Mouse (Mus musculus) frontal cortex, adult (tissue): ENCODE results near the gene Tmem107.

ENCODE experiments used
- ATAC-seq: cut with Nextera tagmentation; 2 replicates; pipeline ENCODE4 v1.9.2; 2017; ENCODE audit warnings: mild to moderate bottlenecking, moderate library complexity, mixed read lengths; ENCODE audit not compliant: low TSS enrichment

The Tmem107 gene

DNA sequence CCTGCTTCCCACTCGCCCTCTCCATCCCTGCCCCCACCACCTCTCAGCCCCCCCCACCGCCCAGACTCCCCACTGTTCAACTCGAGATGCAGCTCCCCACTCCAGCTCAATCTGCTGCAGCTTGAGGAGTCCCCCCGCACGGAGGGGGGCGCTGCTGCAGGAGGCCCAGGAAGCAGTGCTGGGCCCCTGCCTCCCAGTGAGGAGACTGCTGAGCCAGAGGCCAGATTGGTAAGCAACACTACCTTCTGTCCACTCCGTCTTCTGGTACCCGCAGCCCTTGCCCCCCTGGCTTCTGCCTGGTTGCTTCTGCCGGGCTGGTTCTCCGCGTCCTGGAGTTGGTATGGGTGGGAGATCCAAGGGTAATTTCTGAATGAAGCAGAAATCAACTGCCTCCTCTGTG, 36.2 kb downstream of the Tmem107 start:
- no peak for ATAC-seq

DNA sequence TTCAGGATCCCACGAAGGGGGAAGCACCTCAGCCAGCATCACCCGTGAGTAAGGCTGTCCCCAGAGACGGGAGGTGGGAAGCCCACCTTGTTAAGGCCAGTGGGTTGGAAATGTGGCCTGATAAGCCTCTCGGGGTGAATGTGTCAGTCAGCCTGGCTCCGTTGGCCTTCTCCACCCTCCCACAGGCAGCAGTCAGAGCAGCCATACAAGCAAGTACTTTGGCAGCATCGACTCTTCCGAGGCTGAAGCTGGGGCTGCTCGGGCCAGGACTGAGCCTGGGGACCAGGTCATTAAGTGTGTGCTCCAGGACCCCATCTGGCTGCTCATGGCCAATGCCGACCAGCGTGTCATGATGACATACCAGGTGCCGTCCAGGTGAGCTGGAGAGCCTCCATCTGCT, 37.1 kb downstream of the Tmem107 start:
- no peak for ATAC-seq

DNA sequence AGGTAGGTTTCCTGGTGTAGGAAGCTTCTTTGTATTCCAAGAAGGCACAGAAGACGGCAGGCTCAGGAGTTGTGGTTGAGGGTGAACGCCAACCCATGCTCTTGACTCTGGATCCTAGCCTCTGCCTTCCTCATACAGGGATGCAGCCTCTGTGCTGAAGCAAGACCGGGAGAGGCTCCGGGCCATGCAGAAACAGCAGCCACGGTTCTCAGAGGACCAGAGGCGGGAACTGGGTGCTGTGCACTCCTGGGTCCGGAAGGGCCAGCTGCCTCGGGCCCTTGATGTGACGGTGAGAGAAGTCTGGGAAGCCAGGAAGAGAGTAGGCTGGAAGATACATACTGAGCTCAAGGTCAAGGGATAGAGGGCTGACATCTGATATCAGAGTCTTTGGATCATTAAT, 37.6 kb downstream of the Tmem107 start:
- ATAC-seq: no peak

DNA sequence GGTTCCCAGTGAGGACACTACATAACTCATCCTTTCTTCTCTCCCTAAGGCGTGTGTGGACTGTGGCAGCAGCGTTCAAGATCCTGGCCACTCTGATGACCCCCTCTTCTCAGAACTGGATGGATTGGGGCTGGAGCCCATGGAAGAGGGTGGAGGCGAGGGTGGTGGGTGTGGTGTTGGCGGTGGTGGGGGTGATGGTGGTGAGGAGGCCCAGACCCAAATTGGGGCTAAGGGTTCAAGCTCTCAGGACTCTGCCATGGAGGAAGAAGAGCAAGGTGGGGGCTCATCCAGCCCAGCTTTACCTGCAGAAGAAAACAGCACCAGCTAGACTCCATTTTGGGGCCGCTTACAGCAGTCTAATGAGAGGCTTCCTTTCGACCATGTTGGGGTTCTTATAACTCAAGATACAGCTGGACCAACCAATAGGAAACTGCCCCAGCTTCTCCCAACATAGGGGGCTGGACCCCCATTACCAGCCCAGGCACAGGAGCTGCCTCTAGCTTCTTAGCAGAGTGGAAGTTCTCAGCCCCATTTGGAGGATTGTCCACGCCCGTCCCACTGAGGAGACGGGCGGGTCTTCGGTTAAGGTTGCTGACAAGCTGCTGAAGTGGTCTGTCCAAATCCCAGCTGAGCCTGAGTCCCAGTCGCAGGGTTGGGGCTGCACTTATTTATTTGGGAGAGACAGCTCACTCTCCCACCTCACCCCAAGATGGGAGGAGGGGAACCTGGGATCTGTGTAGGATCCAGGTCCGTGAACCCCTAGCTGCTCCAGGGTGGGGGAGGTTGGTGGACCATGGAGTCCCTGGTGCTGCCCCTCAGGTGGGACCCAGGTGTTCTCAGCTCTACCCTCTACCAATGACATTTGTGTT, 38.7 kb downstream of the Tmem107 start:
- no peak for ATAC-seq

DNA sequence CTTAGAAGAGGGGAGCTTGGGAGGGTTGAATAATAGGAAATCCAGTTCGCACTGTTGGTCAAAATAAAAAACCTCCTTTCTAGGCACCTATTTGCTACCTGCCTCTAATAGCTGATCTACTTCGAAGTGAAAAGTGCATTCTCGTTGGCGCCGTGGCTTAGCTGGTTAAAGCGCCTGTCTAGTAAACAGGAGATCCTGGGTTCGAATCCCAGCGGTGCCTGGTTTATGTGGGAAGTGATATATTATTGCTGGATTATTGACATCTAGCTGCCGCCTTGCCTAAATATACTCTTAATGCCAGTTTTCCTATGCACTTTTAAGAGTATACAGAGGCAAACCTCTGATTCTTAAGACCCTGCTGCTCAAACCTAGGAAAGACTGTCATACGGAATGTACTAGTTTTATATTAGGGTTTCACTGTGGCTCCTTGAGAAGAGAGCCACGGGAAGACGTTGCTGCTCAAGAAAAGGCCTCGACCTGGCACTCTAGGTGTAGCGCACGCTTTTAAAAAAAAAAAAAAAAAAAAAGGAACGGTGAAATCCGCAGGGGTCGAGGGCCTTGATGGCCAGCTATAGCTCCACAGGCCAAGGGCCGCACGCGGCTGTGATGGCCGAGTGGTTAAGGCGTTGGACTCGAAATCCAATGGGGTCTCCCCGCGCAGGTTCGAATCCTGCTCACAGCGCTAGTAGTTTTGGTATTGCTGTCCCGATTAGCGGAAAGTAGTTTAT, 39.9 kb downstream of the Tmem107 start:
- ATAC-seq: 0 out of 2 replicates have a peak, but pooled peaks have one; percentile 4

DNA sequence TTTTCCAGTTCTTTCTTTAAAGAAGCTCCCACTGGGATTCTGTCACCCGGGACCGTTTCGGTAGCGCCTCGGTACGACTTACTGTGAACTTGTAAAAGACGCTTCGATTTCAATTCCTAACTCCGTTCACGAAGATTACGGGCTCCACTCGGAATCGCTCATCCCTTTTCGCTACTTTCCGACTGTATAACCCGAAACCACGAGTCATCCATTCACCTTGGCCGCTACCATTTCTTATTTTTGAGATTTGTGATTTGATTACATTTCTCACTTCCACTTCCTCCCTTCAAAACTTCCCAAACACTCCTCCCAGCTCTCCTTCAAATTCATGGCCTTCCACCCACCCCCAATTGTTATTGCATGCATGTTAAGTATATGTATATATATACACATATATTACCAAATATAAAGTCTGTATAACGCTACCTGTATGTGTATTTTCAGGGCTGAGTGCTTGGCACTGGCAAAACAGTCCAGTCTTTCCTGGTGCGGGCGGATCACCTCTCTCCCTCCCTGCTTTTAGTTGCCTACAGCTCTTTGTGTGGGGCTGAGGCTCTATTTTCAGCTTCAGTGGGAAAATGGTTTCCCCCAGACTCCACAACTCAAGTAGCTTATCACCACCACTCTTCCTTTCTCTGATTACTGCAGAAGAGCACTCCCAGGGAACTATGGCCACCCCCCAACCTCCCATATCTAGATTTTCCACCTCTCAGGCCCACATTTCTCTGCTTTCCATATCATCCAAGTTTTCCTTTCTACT, 40.6 kb downstream of the Tmem107 start:
- no peak; the same call in 1 of the 2 replicates for ATAC-seq

DNA sequence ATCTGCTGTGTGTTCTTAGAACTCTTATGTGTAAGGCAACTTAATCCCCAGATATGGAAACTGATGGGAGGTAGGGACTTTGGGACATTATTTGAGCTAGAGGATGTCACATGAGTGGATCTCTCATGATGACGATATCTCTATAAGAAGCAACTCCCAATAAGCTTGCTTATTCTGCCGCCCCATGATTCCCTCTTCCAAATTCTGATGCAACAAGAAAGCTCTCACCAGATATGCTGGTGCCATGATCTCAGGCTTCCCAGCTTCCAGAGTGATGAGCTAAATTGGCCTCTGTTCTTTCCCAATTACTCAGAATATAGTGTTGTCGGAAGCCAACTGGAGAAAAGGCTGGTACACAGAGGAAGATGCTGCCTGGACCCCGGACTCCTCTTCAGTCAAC, 41.3 kb downstream of the Tmem107 start:
- ATAC-seq: peak; percentile 78

DNA sequence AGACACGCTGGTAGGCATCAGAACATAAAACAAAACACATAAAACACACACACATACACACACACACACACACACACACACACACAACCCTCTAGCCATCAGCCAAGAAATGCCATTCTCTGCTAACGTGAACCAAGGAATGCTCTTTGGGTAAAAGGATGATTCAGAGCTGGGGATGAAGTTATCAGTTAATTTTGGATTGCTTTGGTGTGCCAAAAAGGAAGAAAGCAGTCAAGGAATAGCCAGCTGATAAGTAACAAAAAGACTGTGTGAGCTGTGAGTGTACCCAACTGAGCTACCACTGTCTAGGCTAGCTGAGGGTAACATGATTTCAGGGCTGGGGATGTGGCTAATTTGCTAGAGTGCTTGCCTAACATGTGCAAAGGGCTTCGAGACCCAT, 43.4 kb downstream of the Tmem107 start:
- no peak for ATAC-seq

DNA sequence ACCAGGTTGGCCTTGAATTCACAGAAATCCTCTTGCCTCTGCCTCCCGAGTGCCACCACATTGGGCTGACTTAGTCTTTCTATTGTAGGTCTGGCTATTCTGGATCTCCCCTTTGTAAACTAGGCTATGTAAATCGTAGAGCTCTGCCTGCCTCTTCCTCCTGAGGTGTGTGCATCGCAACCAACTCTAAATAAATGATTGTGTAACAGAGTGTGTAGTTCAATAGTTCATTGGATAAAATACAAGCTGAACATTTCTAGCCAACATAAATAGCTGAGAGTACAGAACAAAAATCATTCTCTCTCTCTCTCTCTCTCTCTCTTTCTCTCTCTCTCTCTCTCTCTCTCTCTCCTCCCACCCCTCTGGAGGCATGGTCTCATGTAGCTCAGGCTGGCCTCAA, 44.0 kb downstream of the Tmem107 start:
- ATAC-seq: no peak

DNA sequence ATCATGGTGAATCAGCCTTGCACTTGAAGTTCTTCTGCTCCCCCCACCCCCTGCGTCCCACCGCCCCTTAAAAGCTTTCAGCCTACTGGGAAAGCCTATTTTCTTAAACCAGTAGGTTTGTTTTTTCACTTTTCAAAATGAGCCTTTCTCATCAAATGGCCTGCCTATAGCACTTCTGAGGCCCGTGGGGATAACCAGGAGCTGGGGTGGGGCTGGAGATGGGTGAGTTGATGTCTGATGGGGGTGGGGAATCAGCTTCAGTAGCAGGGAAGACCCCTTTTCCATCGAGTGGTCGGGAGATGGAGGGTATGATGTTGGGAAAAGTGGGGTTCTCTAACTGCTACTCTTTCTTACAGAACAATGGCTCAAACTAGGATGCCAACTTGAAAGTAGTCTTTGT, 46.2 kb downstream of the Tmem107 start:
- no peak for ATAC-seq

DNA sequence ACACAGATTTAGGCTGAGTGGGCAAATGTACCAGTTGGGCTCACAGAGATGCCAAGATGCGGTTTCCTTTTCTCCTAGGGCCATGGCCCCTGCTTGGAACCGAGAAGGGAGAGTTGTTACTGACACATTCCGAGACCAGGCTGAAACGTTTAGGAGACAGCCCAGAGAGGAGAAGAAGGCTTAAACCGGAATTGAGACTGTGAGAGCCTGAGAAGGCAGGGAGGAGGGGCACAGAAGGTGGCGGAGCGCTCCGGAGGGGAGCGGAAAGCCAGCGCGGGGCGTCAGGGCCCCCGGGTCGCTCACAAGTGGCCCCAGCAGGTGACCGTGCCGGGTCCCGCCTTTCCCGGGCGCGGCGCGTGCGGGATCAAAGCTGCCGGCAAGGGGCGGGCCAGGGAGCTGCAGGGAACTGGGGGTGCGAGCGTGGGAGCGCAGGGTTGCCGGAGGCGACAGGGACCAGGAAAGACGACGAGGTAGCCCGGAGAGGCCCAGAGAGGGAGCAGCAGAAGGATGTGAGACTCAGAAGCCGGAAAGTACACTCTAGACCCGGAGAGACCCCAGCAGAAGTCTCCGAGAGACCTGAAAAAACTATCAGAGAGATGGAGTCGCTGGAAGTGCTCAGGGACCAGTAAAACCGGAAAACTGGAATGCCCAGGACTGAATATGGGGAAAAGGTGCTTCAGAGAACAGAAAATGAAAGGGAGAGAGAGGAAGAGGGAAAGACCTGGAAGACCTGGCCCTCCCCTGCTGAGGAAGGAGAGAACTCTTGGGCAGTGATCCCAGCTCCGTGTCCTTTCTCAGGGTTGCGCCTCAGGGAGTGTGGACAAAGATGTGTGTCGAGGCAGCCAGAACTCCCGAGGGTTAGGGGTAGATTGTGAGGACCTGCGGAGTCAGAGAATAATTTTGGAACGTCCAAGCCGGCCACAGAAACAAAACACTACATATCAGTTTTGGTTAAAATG, 47.4 kb downstream of the Tmem107 start:
- peak; percentile 29 for ATAC-seq

DNA sequence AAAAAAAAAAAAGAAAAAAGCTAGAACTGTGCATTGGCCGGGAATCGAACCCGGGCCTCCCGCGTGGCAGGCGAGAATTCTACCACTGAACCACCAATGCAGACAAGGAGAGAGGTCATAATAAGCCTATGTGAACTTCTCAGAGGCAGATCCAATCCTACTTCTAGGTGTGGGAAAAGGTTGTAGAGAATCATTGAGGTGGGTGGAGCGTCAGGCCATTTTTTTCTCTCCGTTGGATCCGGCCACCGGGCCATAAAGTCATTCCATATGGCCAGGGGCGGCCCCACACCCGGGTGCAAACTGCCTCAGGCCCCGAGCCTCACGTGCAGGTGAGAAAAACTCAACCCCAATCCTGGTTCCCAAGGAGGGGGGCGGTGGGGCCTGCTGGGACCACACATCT, 48.2 kb downstream of the Tmem107 start:
- no peak for ATAC-seq

DNA sequence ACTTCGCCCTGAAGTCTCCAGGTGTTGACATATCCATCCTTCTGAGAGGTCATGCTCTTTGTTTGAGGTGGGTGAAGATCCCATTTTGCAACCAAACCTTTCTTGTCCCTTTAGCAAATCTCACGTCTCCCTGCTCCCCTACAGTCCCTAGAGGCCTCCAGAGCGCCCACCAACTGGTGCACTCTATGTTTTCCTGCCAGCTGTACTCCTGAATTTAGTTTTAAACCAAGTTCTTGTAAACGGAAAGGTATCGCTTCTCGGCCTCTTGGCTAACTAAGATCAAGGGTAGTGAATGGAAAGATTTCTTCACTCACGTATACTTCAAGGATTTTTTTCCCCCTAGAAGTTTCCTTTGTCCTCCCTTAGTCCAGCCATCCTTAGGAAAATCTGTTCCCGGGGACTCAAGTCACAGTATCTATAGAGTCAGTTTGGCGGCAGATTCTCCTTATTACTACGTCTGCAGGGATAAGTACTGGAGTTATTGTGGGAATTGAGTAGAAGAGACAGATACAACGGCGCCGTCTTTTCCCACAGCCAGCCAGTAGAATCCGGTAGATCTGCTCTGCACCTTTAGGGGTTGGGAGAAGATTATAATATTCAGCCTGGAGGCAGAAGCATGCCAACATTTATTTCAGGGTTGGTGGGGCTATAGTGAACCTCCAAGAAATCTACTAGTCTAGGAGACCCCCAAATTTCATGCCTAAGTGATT, 49.0 kb downstream of the Tmem107 start:
- no peak for ATAC-seq

DNA sequence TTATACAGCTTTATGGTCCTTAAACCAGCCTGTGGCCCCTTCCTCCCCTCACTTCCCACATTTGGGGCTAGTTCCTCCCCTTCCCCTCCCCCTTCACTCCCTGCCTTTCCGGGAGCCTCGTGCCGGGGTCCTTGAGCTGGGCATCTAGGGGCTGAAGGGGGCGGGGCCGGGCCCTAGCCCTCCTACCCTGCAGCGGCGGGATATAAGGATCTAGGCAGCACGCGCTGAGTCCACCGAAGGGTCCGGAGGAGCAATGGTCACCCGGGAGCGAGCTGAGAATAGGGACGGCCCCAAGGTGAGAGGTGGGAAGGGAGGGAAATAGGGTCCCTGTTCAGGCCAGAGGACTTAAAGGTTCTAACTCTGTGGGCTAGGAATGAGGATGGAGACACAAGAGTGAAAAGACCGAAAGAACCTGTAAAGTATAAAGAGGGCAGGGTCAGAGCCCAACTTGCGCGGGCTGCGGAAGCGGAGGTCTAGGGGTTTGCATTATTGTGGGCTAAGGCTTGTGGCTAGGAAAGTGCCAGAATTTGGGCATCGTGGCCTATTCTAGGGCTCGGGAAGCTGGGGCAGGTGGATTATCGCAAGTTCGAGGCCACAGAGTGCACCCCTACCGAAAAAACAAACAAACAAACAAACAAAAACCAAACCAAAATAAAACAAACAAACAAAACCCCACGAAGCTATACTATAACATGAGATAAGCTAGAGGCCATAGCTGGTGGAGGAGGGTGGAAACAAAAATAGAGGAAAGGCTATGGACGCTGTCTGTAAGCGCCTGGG, 49.8 kb downstream of the Tmem107 start, which contains the start of gene Hes7:
TSS of gene Hes7 (plus strand) at position 184 of the 780 bp plus-strand sequence.
- no peak for ATAC-seq

DNA sequence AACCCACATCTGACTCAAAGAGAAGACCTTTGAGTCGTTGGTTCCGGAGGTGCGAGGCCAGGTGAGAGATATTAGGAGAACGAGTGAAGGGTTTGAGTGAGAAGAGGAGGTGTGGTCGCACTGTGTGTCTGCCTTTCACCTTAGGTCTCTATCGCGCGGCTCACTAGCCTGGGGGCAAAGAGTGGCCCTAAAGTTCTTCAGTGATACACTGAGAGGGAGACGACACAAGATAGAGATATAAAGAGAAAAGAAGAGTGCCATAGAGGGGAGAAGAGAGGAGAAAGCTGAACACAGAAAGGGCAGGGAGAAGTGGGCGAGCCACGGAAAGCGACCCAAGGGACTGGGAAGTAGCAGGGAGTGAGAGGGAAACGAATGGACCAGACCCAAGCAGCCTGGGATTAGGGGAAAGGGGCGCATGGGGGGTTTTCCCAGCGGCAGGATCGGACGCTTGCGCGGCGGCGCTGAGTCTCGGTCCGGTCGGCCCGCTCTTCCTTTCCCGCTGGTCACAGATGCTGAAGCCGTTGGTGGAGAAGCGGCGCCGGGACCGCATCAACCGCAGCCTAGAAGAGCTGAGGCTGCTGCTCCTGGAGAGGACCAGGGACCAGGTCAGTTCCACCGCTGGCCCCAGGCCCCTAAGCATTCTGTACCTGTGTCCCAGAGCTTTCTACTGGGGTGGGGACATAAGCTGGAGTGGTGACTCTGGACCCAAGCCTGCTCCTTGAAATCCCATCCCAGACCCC, 50.6 kb downstream of the Tmem107 start:
- ATAC-seq: no peak

DNA sequence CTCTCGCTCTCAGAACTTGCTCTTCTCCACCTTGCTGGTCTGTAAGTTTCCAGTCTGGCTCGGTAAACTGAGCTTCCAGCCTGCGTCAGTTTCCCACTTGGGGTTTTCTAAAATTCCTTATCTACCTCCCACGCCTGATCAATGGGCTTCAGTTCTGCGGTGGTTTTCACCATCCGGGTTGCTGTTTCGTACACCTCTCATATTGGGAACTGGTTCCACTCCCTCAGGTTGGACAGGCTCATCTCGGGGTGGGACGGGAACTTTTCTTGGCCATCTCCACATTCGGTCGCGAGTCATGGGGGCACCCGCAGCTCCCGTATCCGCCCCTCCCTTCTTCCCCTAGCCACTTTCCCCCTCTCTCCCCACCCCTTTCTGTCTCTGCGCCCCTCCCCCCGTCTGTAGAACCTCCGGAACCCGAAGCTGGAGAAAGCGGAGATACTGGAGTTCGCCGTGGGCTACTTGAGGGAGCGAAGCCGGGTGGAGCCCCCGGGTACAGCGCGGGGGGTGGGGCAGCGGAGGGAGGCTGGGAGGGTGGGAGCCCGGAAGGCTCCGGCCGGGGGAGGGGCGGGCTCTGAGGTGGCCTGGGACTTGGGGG, 51.2 kb downstream of the Tmem107 start:
- no peak for ATAC-seq

DNA sequence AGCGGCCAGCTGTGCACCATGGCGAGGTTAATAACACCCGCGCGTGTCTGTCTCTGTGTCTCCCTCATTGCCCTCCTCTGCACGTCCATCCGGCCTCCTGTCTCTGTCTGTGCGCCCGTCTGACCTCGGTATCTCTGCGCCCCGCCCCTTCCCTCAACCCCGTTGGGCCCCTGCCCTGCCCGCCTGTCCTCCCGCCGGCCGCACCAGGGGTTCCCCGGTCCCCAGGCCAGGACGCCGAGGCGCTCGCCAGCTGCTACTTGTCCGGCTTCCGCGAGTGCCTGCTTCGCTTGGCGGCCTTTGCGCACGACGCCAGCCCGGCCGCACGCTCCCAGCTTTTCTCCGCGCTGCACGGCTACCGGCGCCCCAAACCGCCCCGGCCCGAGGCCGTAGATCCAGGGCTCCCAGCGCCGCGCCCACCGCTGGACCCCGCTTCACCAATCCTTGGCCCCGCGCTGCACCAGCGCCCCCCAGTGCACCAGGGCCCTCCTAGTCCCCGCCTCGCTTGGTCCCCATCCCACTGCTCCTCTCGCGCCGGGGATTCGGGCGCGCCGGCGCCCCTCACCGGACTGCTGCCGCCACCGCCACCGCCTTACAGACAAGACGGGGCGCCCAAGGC, 51.8 kb downstream of the Tmem107 start, which contains the start of gene 9130213A22Rik:
TSS of gene 9130213A22Rik (minus strand) at position 254 of the 616 bp plus-strand sequence.
- ATAC-seq: peak; percentile 22; the same call in 1 of the 2 replicates
